Mouse (Mus musculus): Measurements from ENCODE around the gene Nutm2. TPM values are rescaled to one million over a fixed set of nuclear protein-coding genes. Genes with fewer than 3 reads are reported as not detected.
"Not testable (repeated sequence)": the region's sequence is repeated elsewhere in the genome, so short reads cannot be mapped to it uniquely, and the experiment has no call there.

The Nutm2 gene
- not detected in 2 replicates for polyA plus RNA-seq (2015; fragmentation: Nextera tagmentation; extraction: Ambion mirVana)

GRCm38 (mm10) chr13:50467007-50467406 is at the start of gene Nutm2:
Nutm2 (plus strand) TSS chr13:50467307.
- no peak within 1 kb of the TSS for H3K9ac ChIP-seq (replicated peaks)
- H3K4me3 ChIP-seq (replicated peaks) = no peak within 1 kb of the TSS
- no peaks in the 10 kb centered on the region for H3K27me3 ChIP-seq (replicated peaks)
- no peaks in the 10 kb centered on the region for H3K9me3 ChIP-seq (replicated peaks)
- H3K27ac ChIP-seq (replicated peaks) = no peak within 1 kb of the TSS
- H3K36me3 ChIP-seq = no peaks in the 10 kb centered on the region
- WGBS = 93% methylated on average over 4 of the region's 4 CpGs
- no peak for ATAC-seq (ENCODE audit: low FRiP score)
- H3K4me2 ChIP-seq = no peak within 1 kb of the TSS
- no peaks in the 10 kb centered on the region for H3K4me1 ChIP-seq

GRCm38 (mm10) chr13:50417389-50418183 is 49.5 kb upstream of the Nutm2 start, which contains the start of gene Fbxw17:
Fbxw17 (plus strand) TSS chr13:50417864.
- H3K36me3 ChIP-seq = peaks cover 17% of the 10 kb centered on the region
- peak within 1 kb of the TSS; percentile 61 for H3K4me2 ChIP-seq
- peaks cover 14% of the 10 kb centered on the region for H3K4me1 ChIP-seq
- H3K27ac ChIP-seq (replicated peaks) = peak within 1 kb of the TSS; percentile 81
- H3K4me3 ChIP-seq (replicated peaks) = peak within 1 kb of the TSS; percentile 71
- no peaks in the 10 kb centered on the region for H3K27me3 ChIP-seq (replicated peaks)
- no peaks in the 10 kb centered on the region for H3K9me3 ChIP-seq (replicated peaks)
- WGBS = 11% methylated on average over 35 of the region's 35 CpGs
- H3K9ac ChIP-seq (replicated peaks) = peak within 1 kb of the TSS; percentile 73
- peak; percentile 99 for ATAC-seq (ENCODE audit: low FRiP score)

GRCm38 (mm10) chr13:50418421-50418820 is 48.7 kb upstream of the Nutm2 start:
- Histone ChIP-seq H3K9me3 (replicated peaks) (no peaks in the 10 kb centered on the region), H3K36me3 (peaks cover 25% of the 10 kb centered on the region), H3K27ac (replicated peaks) (no peak overlapping the region), H3K4me3 (replicated peaks) (peak overlapping the region; percentile 71), H3K9ac (replicated peaks) (peak overlapping the region; percentile 73), H3K27me3 (replicated peaks) (no peaks in the 10 kb centered on the region), H3K4me1 (peaks cover 14% of the 10 kb centered on the region), H3K4me2 (peak overlapping the region; percentile 61)
- peak; percentile 26; the same call in 1 of the 2 replicates for ATAC-seq (ENCODE audit: low FRiP score)
- 45% methylated on average over 3 of the region's 3 CpGs for WGBS

GRCm38 (mm10) chr13:50423625-50424209 is 43.4 kb upstream of the Nutm2 start:
- H3K4me2 ChIP-seq = no peak overlapping the region
- H3K27me3 ChIP-seq (replicated peaks) = no peaks in the 10 kb centered on the region
- no peak overlapping the region for H3K9ac ChIP-seq (replicated peaks)
- ATAC-seq (ENCODE audit: low FRiP score) = no peak
- peaks cover 4% of the 10 kb centered on the region for H3K4me1 ChIP-seq
- H3K36me3 ChIP-seq = peaks cover 76% of the 10 kb centered on the region
- WGBS = 89% methylated on average over 8 of the region's 8 CpGs
- no peaks in the 10 kb centered on the region for H3K9me3 ChIP-seq (replicated peaks)
- H3K27ac ChIP-seq (replicated peaks) = no peak overlapping the region
- H3K4me3 ChIP-seq (replicated peaks) = no peak overlapping the region

- H3K36me3 ChIP-seq = peaks cover 84% of the 10 kb centered on the region
- H3K4me1 ChIP-seq = no peaks in the 10 kb centered on the region
- H3K4me3 ChIP-seq (replicated peaks) = no peak overlapping the region
- H3K27ac ChIP-seq (replicated peaks) = no peak overlapping the region
- WGBS = 98% methylated on average over 2 of the region's 2 CpGs
- no peak overlapping the region for H3K9ac ChIP-seq (replicated peaks)
- no peaks in the 10 kb centered on the region for H3K27me3 ChIP-seq (replicated peaks)
- H3K4me2 ChIP-seq = no peak overlapping the region
- no peak for ATAC-seq (ENCODE audit: low FRiP score)
- H3K9me3 ChIP-seq (replicated peaks) = no peaks in the 10 kb centered on the region
Measured at GRCm38 (mm10) chr13:50424517-50424916, 42.6 kb upstream of the Nutm2 start.

- H3K4me3 ChIP-seq (replicated peaks) = no peak overlapping the region
- H3K27me3 ChIP-seq (replicated peaks) = no peaks in the 10 kb centered on the region
- H3K36me3 ChIP-seq = peaks cover 88% of the 10 kb centered on the region
- H3K9me3 ChIP-seq (replicated peaks) = no peaks in the 10 kb centered on the region
- no peak overlapping the region for H3K27ac ChIP-seq (replicated peaks)
- H3K4me2 ChIP-seq = no peak overlapping the region
- no peak overlapping the region for H3K9ac ChIP-seq (replicated peaks)
- H3K4me1 ChIP-seq = no peaks in the 10 kb centered on the region
- no peak for ATAC-seq (ENCODE audit: low FRiP score)
- WGBS = 87% methylated on average over 4 of the region's 4 CpGs
Measured at GRCm38 (mm10) chr13:50426686-50427085, 40.4 kb upstream of the Nutm2 start.

GRCm38 (mm10) chr13:50443812-50444211 is 23.3 kb upstream of the Nutm2 start, which contains the start of gene Gm47429:
Gm47429 (minus strand) TSS chr13:50443912.
- Histone ChIP-seq H3K4me2 (no peak within 1 kb of the TSS), H3K4me1 (no peaks in the 10 kb centered on the region), H3K9ac (replicated peaks) (no peak within 1 kb of the TSS), H3K4me3 (replicated peaks) (no peak within 1 kb of the TSS), H3K36me3 (no peaks in the 10 kb centered on the region), H3K27ac (replicated peaks) (no peak within 1 kb of the TSS), H3K27me3 (replicated peaks) (no peaks in the 10 kb centered on the region), H3K9me3 (replicated peaks) (no peaks in the 10 kb centered on the region)
- WGBS = 90% methylated on average over 2 of the region's 2 CpGs
- ATAC-seq (ENCODE audit: low FRiP score) = no peak

GRCm38 (mm10) chr13:50445261-50445660 is 21.8 kb upstream of the Nutm2 start:
- H3K9ac ChIP-seq (replicated peaks) = no peak overlapping the region
- no peak overlapping the region for H3K27ac ChIP-seq (replicated peaks)
- no peak overlapping the region for H3K4me2 ChIP-seq
- WGBS = 72% methylated on average over 4 of the region's 4 CpGs
- no peaks in the 10 kb centered on the region for H3K27me3 ChIP-seq (replicated peaks)
- no peaks in the 10 kb centered on the region for H3K36me3 ChIP-seq
- ATAC-seq (ENCODE audit: low FRiP score) = no peak
- no peaks in the 10 kb centered on the region for H3K9me3 ChIP-seq (replicated peaks)
- H3K4me1 ChIP-seq = no peaks in the 10 kb centered on the region
- no peak overlapping the region for H3K4me3 ChIP-seq (replicated peaks)

- H3K4me1 ChIP-seq; H3K36me3 ChIP-seq; H3K4me3 ChIP-seq (replicated peaks); H3K27me3 ChIP-seq (replicated peaks); ATAC-seq (ENCODE audit: low FRiP score); H3K27ac ChIP-seq (replicated peaks); H3K9ac ChIP-seq (replicated peaks); H3K9me3 ChIP-seq (replicated peaks); H3K4me2 ChIP-seq: not testable (repeated sequence)
- WGBS = 81% methylated on average over 9 of the region's 9 CpGs
Measured at GRCm38 (mm10) chr13:50452266-50452665, 14.8 kb upstream of the Nutm2 start.

GRCm38 (mm10) chr13:50453426-50453825 is 13.7 kb upstream of the Nutm2 start:
- Histone ChIP-seq H3K9ac (replicated peaks) (no peak overlapping the region), H3K27me3 (replicated peaks) (no peaks in the 10 kb centered on the region), H3K4me2 (no peak overlapping the region), H3K9me3 (replicated peaks) (no peaks in the 10 kb centered on the region), H3K36me3 (no peaks in the 10 kb centered on the region), H3K4me1 (no peaks in the 10 kb centered on the region), H3K27ac (replicated peaks) (no peak overlapping the region), H3K4me3 (replicated peaks) (no peak overlapping the region)
- 50% methylated on average over 4 of the region's 4 CpGs for WGBS
- no peak for ATAC-seq (ENCODE audit: low FRiP score)

- ATAC-seq (ENCODE audit: low FRiP score) = not testable (repeated sequence)
Measured at GRCm38 (mm10) chr13:50460433-50460832, 6.7 kb upstream of the Nutm2 start.

More at GRCm38 (mm10) chr13:50460433-50460832, 6.7 kb upstream of the Nutm2 start:
- not testable (repeated sequence) for H3K4me1 ChIP-seq; H3K9ac ChIP-seq (replicated peaks); H3K4me2 ChIP-seq; H3K27me3 ChIP-seq (replicated peaks); H3K4me3 ChIP-seq (replicated peaks); H3K27ac ChIP-seq (replicated peaks); H3K36me3 ChIP-seq; H3K9me3 ChIP-seq (replicated peaks)
- WGBS = 75% methylated on average over 2 of the region's 2 CpGs

All from neural tube, embryonic 15.5 days (tissue).